Mouse (Mus musculus) heart, adult 9 months (tissue): ENCODE results near the gene Pten.
"Not testable (repeated sequence)": the region's sequence is repeated elsewhere in the genome, so short reads cannot be mapped to it uniquely, and the experiment has no call there.

ENCODE experiments used
- DNase-seq, 2 experiments: peaks; one replicate each; pipeline ENCODE4 v3.0.0; 2022; ENCODE audit warnings: low spot score in 2 of 2

Pten gene

DNA sequence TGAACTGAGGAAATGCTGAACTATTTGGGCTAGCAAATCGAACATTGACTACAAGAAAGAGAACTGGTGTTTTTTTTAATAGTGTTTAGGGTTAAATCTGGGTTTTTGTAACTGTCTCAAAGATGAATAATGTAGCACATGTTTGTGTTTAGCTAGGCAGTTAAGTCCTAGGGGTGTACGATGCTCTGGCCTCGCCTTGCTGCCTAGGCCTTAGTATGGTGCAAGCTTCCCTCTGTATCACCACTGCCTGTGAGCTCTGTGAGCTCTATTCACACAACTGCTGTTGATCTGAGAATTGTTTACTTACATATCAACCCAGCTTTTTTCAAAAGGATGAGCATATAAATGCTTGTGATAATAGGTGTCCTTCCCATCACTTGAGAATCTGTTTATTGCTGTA, 51.8 kb downstream of the Pten start:
- DNase-seq = no peak

DNA sequence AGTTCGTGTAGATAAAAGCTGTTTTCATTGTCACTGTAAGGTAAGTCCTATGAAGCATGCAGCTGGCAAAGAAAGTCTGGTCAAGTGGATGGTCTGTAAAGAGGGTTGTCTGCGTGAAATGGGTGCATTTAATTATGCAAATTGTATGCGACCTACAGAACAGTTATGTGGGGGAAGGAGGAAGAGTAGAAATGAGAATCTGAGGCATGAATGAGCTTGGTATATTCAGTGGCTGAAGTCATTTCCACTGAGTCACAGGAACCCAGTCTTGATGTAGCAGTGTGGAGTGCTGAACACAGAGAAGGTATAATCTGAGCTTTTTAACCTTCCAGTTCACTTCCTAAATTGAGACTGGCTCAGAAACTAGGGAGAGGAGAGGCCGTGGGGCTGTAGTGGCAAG, 61.5 kb downstream of the Pten start:
- no peak for DNase-seq

DNA sequence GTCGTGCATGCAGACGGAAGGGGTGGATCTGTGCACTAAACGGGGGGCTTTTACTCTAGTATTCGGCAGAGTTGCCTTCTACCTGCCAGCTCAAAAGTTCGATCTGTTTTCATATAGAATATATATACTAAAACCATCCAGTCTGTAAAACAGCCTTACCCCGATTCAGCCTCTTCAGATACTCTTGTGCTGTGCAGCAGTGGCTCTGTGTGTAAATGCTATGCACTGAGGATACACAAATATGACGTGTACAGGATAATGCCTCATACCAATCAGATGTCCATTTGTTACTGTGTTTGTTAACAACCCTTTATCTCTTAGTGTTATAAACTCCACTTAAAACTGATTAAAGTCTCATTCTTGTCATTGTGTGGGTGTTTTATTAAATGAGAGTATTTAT, 65.7 kb downstream of the Pten start:
- DNase-seq = not testable (repeated sequence)

DNA sequence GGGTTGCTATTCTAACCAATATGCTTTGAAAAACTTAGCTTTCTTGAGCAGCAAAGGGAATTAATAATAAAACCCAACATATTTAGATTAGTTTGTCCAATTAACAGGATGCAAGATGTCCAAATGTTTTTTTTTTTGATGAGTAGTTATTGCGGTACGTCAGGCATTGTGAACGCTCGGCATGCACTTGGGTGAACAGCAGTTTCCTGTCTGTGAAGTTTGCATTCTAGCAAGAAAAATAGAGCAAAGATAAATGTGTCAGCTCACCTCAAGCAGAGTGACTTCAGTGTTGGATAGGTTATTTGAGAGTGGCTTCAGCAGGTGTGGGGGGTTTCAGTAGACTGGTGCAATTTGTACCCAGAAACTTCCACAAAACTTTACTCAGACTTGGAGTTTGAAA, 69.3 kb downstream of the Pten start:
- DNase-seq = no peak

DNA sequence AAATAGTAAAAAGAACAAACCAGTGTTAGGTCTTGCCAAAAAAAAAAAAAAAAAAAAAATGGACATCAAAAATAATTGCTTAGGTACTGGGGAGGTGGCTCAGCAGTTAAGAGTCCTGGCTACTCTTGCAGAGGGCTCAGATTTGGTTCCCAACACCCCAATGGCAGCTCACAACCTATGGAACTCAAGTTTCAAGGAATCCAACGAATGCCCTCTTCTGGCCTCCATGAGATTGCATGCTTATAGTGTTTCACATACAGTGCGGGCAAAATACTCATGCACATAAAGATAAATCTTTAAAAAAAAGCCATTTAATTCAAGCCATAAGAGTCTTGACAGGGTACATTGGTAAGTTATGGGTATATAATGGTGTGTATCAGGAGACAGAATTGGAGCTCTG, 72.6 kb downstream of the Pten start:
- no peak for DNase-seq

DNA sequence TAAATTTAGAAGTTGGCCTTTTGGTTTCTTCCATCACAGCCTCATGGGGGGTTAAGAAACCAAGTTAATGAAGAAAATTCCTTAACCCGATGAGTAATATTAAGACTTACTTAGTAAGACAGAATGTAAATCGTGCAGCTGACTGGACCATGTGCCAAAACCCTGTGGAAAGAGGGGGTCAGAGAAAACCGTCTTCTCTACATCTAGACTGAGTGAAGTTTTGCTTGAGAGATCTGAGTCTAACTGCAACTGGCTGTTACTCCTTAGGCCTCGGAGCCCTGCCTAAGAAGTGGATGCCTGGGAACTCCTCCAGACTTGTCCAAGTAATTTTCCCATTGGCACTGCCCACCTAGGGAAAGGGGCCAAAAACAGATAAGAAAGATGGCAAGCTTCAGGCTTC, 74.0 kb downstream of the Pten start:
- DNase-seq = no peak

DNA sequence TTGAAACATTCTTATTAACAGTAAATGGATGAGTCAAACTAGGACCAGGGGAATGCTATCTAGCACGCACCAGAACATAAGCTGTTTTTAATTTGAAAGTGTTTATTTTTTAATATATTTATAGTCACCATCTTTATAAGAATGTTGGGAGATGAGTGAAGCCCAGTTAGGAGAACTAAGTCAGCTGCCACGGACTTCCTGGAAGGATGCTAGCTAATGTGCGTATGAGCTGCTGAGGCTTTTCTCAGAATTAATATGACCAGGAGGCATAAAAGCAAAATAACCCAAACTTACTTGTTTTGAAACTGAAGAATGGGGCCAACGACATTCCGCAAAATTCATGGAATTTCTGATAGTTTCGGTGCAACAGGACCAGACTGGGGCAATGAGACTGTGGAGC, 83.2 kb downstream of the Pten start:
- DNase-seq = no peak

DNA sequence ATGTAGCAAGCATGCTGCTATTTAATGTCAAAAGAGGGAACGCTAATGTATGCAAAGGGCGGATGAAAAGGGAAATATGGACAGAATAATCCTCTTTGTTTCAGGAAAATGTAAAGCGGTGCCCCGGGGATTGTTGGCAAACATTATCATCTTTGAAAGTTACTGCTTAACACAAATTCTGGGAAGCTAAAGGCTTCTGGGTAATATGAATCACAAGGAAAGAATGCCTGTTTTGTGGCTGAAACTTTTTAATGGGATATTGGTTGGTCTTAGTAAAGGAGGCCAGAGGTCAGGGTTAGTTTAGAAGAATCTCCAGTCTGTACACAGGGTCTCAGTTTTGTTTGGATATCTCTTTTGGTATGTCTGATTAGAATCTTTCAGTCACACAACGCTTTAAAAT, 87.2 kb downstream of the Pten start:
- DNase-seq = no peak

DNA sequence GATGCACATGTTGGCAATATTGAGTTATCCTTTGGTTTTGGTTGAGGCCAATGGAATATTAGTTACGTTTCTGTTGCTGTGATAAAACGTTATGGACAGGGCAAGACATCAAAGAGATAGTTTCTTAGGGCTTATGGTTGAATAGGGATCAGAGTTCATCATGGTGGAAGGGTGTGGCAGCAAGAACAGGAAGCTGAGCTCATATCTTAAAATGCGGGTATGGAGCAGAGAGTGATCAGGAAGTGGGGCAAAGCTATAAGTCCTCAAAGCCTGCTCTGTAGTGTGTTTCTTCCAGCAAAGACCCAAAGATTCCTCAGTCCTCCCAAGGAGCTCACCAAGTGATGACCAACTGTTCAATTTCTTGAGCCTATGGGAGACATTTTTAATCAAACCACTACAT, 90.7 kb downstream of the Pten start:
- no peak for DNase-seq

DNA sequence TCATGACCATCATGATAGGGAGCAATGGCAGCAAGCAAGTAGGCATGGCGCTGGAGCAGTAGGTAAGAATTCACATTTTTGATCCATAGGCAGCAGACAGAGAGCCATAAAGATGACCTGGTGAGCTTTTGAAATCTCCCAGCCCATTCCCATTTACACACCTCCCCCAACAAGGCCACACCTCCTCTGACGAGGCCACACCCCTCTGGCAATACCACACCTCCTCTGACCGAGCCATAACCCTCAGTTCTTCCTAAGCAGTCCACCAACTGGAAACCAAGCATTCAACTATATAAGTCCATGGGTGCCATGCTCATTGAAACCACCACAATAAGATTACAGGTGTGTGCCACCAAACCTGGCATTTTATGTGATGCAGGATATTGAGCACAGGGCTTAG, 95.0 kb downstream of the Pten start:
- no peak for DNase-seq

DNA sequence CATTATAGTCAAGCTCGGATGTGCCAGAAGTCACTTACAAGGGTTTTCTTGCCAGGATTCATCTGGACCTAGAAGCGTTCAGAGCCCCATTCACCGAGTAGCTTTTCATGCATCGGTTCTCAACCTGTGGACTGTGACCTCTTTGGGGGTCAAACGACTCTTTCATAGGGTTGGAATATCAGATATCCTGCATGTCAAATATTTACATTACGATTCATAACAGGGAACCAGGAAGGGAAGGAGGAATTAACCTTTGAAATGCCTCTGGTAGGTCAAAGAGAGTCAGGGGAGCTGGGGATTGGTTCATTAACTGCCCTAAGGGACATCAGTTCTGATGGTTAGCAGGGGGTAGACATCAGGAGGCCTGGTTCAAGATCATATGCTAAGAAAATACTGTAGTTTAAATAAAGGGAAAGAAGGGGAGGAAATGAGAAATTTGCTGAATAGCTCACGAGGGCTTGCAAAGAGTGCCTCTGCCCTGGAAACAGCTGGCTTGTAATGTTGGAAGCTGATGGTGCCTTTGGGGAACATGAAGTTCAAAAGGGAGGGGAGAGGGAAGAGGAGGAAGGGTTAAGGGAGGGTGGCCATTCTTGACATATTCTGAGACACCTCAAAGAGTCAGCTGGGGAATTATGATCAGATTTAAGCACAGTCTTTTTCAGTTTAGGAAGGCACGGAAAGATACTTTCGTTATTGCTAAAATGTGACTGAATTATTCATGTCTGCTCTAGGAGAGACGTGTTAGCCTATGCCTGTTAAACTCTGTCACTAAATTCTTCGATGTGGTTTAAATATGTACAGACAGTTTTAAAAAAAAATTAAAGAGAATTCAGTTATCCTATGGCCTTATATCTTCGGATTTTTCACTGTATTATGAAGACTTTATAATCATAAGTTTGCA, 104.6 kb downstream of the Pten start:
- no peak for DNase-seq

DNA sequence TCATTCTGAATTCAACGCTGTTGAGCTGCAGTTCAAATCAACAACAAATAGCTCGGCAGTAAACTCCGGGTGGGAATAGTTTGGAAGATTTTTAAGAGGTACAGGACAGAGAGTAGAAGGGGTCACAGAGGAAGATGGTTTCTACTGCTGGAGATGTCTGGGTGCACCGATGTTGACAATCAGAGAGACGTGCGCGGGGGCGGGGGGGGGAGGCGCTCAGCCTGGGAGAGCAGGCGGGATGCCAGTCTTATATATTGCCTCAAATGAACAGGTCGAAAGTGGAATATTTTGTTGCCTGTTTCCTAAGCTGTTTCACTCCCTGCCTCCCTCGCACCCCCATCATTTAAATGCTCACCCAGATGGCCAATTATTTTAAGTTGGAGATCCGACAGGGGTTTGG, 109.5 kb downstream of the Pten start:
- no peak for DNase-seq

DNA sequence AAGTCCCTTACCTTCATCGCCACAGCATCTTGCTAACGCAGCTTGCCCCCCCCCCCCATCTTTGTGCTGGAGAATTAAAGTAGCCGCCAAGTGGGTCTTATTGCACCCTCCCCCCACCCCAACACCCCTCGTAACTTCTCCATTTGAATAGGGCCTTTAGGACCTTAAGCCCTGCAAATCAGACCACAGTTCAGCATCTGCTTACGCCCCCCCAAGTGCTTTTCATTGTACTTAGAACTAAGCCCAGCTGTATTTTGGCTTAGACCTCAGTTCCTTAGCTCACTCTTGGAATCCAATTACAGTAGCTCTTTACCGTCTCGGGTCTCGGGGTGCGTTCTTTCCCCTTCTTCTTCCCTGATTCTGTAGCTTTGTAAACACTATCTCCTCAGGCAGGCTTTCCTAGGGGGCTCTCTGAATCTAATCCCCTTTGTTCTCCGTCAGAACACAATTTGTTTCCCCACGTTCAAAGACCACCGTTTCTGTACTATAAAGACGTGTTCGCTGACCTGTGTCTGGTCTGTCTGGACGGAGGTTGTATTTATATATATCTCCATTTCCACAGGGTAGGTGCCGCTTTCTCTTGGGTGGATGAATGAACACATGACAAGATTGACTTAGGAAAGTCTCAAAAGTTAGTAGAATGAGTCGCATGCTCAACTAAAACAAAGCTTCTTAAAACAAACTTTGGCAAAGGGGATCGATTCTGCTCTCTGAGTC, 110.0 kb downstream of the Pten start:
- no peak for DNase-seq

DNA sequence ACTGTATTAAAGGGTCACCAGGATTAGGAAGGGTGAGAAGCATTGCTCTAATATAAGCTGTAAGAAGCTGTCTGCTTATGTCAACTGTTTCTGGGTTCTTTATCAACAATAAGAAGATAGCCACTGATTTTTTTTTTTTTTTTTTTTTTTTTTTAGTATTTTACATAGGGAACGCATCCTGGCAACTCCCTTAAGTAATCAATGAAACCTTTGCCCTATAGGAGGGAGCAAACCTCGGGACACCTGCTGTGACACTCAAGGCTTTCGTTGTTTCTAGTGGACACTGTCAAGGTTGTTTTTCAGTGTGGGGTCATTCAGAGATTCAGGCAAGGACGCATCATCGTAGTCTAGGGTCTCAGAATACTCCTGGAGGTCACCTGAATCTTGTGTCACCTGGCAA, 111.3 kb downstream of the Pten start:
- no peak for DNase-seq

DNA sequence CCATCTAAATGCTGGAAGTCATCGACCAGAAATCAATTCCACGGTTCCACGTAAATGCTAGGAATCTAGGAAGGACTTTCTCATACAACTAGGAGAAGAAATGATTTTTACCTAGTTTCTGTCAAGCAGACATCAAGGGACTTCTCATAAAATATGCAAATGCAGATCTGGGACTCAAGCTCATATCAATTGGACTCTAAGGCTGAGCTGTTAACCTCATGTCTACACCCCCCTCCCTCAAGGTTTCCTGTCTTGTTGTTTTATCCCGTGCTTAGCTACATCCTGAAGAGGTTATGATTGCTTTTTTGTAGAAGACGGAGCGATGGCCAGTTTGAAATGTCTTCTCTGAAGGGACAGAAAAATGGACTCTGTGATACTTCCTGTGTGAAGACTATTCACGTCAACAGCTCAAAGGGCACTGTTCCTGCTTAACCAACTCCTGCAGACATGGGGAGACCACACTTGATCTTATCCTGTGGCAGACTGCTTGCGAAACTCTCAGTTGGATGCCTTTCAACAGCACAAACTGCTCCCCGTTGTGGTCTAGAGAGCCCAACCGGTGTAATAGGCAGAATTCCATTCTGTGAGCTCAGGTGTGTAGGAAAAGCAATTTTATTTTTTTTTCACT, 111.9 kb downstream of the Pten start:
- peak in 1 of 2 experiments; percentile 16 for DNase-seq

DNA sequence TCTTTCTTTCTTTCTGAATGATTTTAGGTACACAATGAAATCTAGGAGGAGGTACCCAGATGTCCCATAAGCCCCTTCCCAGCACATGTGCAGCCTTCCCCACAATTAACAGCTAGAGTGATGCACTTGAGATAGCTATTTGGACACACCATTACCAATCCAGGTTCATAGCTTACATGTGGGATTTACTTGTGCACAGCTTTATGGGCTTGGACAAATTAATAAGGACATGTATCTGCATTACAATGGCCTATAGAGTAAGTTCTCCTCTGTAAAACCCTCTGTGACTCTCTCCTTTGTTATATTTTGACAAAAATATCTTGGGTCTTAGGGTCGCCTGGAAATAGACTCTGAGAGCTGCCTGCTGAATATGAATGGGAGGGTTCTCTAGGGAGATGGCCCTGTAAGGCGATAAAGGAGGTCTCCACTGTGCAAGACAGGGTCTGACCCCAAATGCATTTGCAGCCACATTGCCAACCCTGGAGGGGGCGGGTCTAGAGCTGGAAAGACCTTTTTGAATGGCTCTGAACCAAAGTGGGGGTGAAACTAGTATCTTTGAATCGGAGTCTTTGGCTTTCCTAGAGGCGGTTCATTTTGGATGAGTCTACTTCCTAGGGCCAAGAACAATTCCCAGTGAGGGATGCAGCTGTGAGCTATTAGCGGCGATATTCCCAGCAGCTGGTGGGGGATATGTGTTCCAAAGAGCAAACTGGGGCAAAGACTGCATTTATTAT, 116.8 kb downstream of the Pten start:
- DNase-seq = peak; percentile 42 to 48
